Mouse (Mus musculus) hindbrain, embryonic 12.5 days (tissue): ENCODE measurements at regions not wholly inside any gene's neighbourhood (a gene's known extent, or its start where the extent isn't known, plus 50 kb on each side); places are given as distances from the start of the nearest gene placed in this dataset.

Experiments used
- ATAC-seq: fragments of 200-750 bp; cut with Nextera tagmentation; 2 replicates; pipeline ENCODE4 v1.8.0; 2017; ENCODE audit warnings: moderate TSS enrichment; ENCODE audit not compliant: low FRiP score
- H3K27ac ChIP-seq: fragments of 300-500 bp; sonication (generic); 2 replicates; pipeline ENCODE4 v1.5.1; 2016; ENCODE audit warnings: mild to moderate bottlenecking
- H3K27me3 ChIP-seq: fragments of 300-500 bp; sonication (generic); 2 replicates; pipeline ENCODE4 v1.6.1; 2016; ENCODE audit warnings: mild to moderate bottlenecking
- H3K36me3 ChIP-seq: fragments of 300-500 bp; sonication (generic); 2 replicates; pipeline ENCODE4 v1.6.1; 2016; ENCODE audit warnings: mild to moderate bottlenecking
- H3K4me1 ChIP-seq: fragments of 300-500 bp; sonication (generic); 2 replicates; pipeline ENCODE4 v1.6.1; 2016
- H3K4me2 ChIP-seq: fragments of 300-500 bp; sonication (generic); replicated peaks from 2 replicates; pipeline ENCODE4 v1.6.1; 2016; ENCODE audit warnings: mild to moderate bottlenecking
- H3K4me3 ChIP-seq: fragments of 300-500 bp; sonication (generic); 2 replicates; pipeline ENCODE4 v1.5.1; 2016; ENCODE audit warnings: mild to moderate bottlenecking
- H3K9ac ChIP-seq: fragments of 300-500 bp; sonication (generic); 2 replicates; pipeline ENCODE4 v1.6.1; 2016; ENCODE audit warnings: mild to moderate bottlenecking, moderate library complexity
- H3K9me3 ChIP-seq: fragments of 300-500 bp; sonication (generic); replicated peaks from 2 replicates; pipeline ENCODE4 v1.6.1; 2016; ENCODE audit warnings: mild to moderate bottlenecking
- WGBS: fragments of 180-500 bp; shearing (Covaris S2); methylation state at CpG from one replicate; pipeline ENCODE4 v1.1.7; 2016; 5-methylcytosine and 5-hydroxymethylcytosine counted together

- Histone ChIP-seq H3K36me3 (no peaks in the 10 kb centered on the region), H3K4me2 (no peak overlapping the region), H3K9me3 (no peaks in the 10 kb centered on the region), H3K9ac (no peak overlapping the region), H3K4me3 (no peak overlapping the region), H3K27ac (no peak overlapping the region), H3K4me1 (no peaks in the 10 kb centered on the region), H3K27me3 (no peaks in the 10 kb centered on the region)
- no peak for ATAC-seq
- WGBS: 85% methylated on average over 4 of the region's 4 CpGs
Measured at GRCm38 (mm10) chr3:147041201-147041600, 189.0 kb downstream of the Ttll7 start.

DNA sequence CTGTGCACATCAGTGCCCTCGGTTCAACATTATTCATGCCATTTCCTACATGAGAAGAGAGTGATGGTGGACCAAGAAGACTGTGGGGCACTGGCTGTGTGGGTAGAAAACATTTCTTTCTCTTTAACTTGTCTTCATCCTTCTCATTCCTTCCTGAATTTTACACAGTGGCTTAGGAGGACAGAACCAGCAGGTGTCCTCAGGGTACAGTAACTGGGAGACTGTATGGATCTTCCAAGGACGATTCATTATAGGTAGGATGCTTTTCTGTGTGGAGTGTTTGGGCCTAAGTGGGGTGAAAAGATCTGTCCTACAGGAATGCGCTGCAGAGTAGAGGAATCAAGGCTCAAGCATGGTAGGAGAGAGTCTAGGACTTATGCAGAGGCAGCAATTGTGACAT lies 190.7 kb downstream of the Ttll7 start:
- ATAC-seq: no peak
- H3K27me3 ChIP-seq: no peaks in the 10 kb centered on the region
- no peak overlapping the region for H3K27ac ChIP-seq
- no peak overlapping the region for H3K4me3 ChIP-seq
- H3K4me1 ChIP-seq: no peaks in the 10 kb centered on the region
- H3K9me3 ChIP-seq: no peaks in the 10 kb centered on the region
- 86% methylated on average over 3 of the region's 3 CpGs for WGBS
- no peak overlapping the region for H3K9ac ChIP-seq
- H3K4me2 ChIP-seq: no peak overlapping the region
- no peaks in the 10 kb centered on the region for H3K36me3 ChIP-seq

- Histone ChIP-seq H3K36me3 (no peaks in the 10 kb centered on the region), H3K9ac (no peak overlapping the region), H3K4me1 (no peaks in the 10 kb centered on the region), H3K27me3 (no peaks in the 10 kb centered on the region), H3K4me3 (no peak overlapping the region), H3K27ac (no peak overlapping the region), H3K4me2 (no peak overlapping the region), H3K9me3 (no peaks in the 10 kb centered on the region; the same call in 1 of the 2 replicates)
- WGBS: 87% methylated on average over 2 of the region's 2 CpGs
- no peak for ATAC-seq
Measured at GRCm38 (mm10) chr3:147046634-147047033, 194.5 kb downstream of the Ttll7 start.

DNA sequence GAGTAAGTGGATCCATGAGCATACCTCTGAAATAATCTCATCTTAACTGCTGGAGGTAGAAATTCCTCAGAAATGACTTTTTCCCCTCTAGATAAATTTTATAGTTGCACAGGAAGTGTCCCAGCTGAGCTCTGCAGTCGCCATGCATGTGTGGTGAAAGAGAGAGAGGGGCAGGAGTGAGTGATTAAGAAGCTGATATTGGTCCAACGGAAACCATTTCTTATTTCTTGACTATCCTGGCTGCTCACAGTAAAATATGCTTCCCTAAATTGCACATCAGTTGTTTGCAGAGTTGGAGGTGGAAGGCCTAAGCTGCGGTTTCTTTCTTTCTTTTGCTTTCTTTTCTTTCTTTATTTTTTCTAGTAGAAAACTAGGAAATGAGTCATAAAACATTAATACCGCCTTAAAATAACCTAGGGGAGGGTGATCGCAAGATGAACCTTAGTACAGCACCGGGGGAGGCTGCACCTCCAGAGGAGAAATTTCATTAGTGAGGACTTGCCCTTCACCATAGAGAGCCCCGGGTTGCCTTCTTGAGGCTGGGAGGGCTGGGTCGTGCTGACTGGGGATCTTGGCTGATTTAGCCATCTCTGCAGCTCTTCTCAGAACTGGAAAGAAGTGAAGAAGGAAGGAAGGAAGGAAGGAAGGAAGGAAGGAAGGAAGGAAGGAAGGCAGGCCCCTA lies 202.1 kb downstream of the Ttll7 start:
- Histone ChIP-seq H3K27me3 (no peaks in the 10 kb centered on the region), H3K4me1 (no peaks in the 10 kb centered on the region), H3K27ac (no peak overlapping the region), H3K9ac (no peak overlapping the region), H3K4me3 (no peak overlapping the region), H3K36me3 (no peaks in the 10 kb centered on the region), H3K9me3 (no peaks in the 10 kb centered on the region; the same call in 1 of the 2 replicates), H3K4me2 (no peak overlapping the region)
- ATAC-seq: no peak
- 77% methylated on average over 8 of the region's 8 CpGs for WGBS

- Histone ChIP-seq H3K27me3 (no peaks in the 10 kb centered on the region), H3K9me3 (no peaks in the 10 kb centered on the region), H3K27ac (no peak overlapping the region), H3K36me3 (no peaks in the 10 kb centered on the region), H3K4me3 (no peak overlapping the region), H3K4me2 (no peak overlapping the region), H3K9ac (no peak overlapping the region), H3K4me1 (no peaks in the 10 kb centered on the region)
- no peak for ATAC-seq
- 73% methylated on average over 3 of the region's 3 CpGs for WGBS
Measured at GRCm38 (mm10) chr3:147057874-147058273, 205.7 kb downstream of the Ttll7 start.

DNA sequence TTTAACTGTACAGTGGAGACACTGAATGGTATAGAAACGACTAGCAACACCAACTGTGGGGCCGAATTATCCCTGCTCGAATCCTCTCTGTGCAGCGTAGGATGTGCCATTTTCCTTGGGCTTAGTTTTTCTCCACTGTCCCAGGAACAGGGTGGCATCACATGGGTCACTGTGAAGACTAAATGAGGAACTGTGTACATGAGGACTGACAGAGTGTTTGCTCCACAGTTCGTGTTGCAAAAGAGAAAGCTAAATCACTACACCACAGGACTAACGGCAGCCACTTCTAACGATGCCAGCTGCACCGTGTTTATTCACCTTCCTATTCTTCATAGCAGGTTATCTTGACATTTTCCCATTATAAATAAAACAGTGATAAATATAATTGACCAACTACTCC lies 208.5 kb downstream of the Ttll7 start:
- Histone ChIP-seq H3K27me3 (no peaks in the 10 kb centered on the region), H3K9me3 (no peaks in the 10 kb centered on the region), H3K4me2 (no peak overlapping the region), H3K9ac (no peak overlapping the region), H3K4me3 (no peak overlapping the region), H3K27ac (no peak overlapping the region), H3K36me3 (no peaks in the 10 kb centered on the region), H3K4me1 (peaks cover 9% of the 10 kb centered on the region)
- WGBS: 86% methylated on average over 8 of the region's 8 CpGs
- ATAC-seq: no peak

GRCm38 (mm10) chr3:147062451-147062850 lies 210.3 kb downstream of the Ttll7 start:
- H3K9me3 ChIP-seq: no peaks in the 10 kb centered on the region
- H3K36me3 ChIP-seq: no peaks in the 10 kb centered on the region
- WGBS: 86% methylated on average over 7 of the region's 7 CpGs
- H3K4me1 ChIP-seq: peaks cover 9% of the 10 kb centered on the region
- H3K4me3 ChIP-seq: no peak overlapping the region
- no peaks in the 10 kb centered on the region for H3K27me3 ChIP-seq
- no peak overlapping the region for H3K9ac ChIP-seq
- ATAC-seq: no peak
- no peak overlapping the region for H3K27ac ChIP-seq
- H3K4me2 ChIP-seq: no peak overlapping the region

- H3K27ac ChIP-seq: no peak overlapping the region
Measured at GRCm38 (mm10) chr3:147063578-147064442, 211.6 kb downstream of the Ttll7 start.

GRCm38 (mm10) chr3:147064443-147064868 lies 212.3 kb downstream of the Ttll7 start:
- H3K27ac ChIP-seq: no peak overlapping the region
- no peaks in the 10 kb centered on the region for H3K36me3 ChIP-seq
- peaks cover 9% of the 10 kb centered on the region for H3K4me1 ChIP-seq
- H3K9me3 ChIP-seq: no peaks in the 10 kb centered on the region
- no peak overlapping the region for H3K9ac ChIP-seq
- WGBS: 50% methylated on average over 3 of the region's 3 CpGs
- H3K4me2 ChIP-seq: no peak overlapping the region
- no peaks in the 10 kb centered on the region for H3K27me3 ChIP-seq
- peak; percentile 22; the same call in 1 of the 2 replicates for ATAC-seq
- H3K4me3 ChIP-seq: no peak overlapping the region

More at GRCm38 (mm10) chr3:147063578-147064442, 211.6 kb downstream of the Ttll7 start:
- H3K9ac ChIP-seq: no peak overlapping the region
- H3K4me1 ChIP-seq: peaks cover 9% of the 10 kb centered on the region
- ATAC-seq: peak; percentile 85
- H3K4me3 ChIP-seq: no peak overlapping the region
- WGBS: 76% methylated on average over 16 of the region's 16 CpGs
- no peaks in the 10 kb centered on the region for H3K27me3 ChIP-seq
- no peaks in the 10 kb centered on the region for H3K9me3 ChIP-seq
- H3K4me2 ChIP-seq: no peak overlapping the region
- no peaks in the 10 kb centered on the region for H3K36me3 ChIP-seq

DNA sequence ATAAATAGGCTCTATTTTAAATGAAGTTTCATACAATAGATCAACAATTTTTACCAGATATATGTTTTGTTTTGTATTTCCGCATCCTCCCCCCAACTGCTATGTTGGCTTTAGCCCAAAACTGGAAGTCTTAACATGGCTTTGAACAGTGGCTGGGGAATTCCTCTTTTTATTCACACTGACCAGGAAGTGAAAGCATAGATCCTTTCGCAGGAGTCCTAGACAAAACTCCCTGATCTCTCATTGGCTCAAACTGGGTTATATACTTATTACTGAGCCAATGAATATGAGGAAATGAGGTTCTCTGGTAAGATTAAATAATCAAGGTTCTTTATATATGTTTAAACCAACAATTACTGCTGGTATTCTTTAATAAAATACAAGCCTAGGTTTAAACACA lies 218.8 kb downstream of the Ttll7 start:
- H3K9ac ChIP-seq: no peak overlapping the region
- H3K4me1 ChIP-seq: no peaks in the 10 kb centered on the region
- WGBS: 86% methylated on average over 2 of the region's 2 CpGs
- H3K27ac ChIP-seq: no peak overlapping the region
- no peaks in the 10 kb centered on the region for H3K9me3 ChIP-seq
- no peak overlapping the region for H3K4me3 ChIP-seq
- H3K4me2 ChIP-seq: no peak overlapping the region
- ATAC-seq: no peak
- no peaks in the 10 kb centered on the region for H3K27me3 ChIP-seq
- no peaks in the 10 kb centered on the region for H3K36me3 ChIP-seq

DNA sequence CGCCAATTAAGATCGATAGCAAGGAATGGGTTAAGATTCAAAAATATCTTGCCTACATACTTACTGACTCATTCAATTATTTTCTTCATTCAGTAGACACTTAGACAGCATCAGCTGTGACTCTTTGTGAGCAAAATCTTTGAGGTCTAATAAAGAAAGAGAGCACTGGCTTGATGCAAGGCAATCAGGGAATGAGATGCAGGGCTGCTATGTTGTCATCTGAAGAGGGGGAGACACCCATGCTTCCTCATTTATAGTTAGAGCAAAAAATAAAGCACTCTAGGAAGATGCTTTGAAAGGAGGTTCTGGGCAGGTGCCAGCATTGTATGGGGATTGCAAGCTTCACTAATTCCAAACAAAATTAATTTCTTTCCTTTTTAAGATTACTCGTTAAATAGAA lies 228.0 kb downstream of the Ttll7 start:
- Histone ChIP-seq H3K9ac (no peak overlapping the region), H3K27me3 (no peaks in the 10 kb centered on the region), H3K4me1 (peaks cover 24% of the 10 kb centered on the region), H3K36me3 (no peaks in the 10 kb centered on the region), H3K27ac (no peak overlapping the region), H3K4me3 (no peak overlapping the region), H3K4me2 (no peak overlapping the region), H3K9me3 (no peaks in the 10 kb centered on the region)
- ATAC-seq: no peak
- WGBS: 69% methylated on average over 3 of the region's 3 CpGs

- H3K4me2 ChIP-seq: no peak overlapping the region
- H3K9ac ChIP-seq: no peak overlapping the region
- H3K27ac ChIP-seq: no peak overlapping the region
- no peaks in the 10 kb centered on the region for H3K27me3 ChIP-seq
- no peaks in the 10 kb centered on the region for H3K36me3 ChIP-seq
- 83% methylated on average over 4 of the region's 4 CpGs for WGBS
- no peak for ATAC-seq
- H3K9me3 ChIP-seq: no peaks in the 10 kb centered on the region
- H3K4me3 ChIP-seq: no peak overlapping the region
- H3K4me1 ChIP-seq: peaks cover 28% of the 10 kb centered on the region
Measured at GRCm38 (mm10) chr3:147080768-147081448, 228.7 kb downstream of the Ttll7 start.
